ENCODE assay signal across 16 mouse cellular contexts in the genomic region with DNA sequence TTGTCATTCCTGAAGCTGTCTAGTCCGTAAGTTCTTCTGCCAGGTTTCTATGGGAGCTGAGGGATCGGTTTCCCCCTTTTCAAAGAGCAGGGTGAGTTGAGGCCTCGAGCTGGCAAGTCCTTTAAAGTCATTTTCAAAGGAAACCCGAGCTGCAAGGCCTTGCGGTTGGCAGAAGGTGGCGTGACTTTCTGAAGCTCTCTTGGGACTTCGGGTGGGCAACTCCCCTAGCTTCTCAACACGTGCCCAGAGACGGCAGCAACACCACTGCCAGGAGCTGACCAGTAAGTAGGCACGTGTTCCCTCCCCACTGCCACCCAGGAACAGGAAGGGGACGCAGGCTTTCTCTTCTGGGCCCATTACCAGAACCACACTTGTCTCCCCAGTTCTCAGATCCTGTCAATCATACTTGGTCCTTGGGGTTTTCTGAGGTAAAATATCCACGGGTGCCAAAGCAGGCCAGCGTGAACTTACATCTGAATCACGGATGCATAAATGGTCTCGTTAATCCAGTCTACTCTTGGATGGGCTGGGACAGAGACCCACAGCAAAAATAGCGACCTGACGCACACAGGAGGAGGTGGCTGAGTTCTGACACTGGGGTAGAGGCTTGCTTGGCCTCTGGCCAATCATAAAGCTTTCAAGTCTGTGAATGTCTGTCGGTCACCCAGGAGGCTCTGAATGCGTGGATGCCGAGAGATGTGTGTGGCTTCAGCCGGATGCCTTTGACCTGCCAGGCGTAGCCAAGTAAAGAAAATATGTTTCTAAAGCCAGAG. TPM values are rescaled to one million over a fixed set of nuclear protein-coding genes. Genes with fewer than 3 reads are reported as not detected.
DNase-seq lines count a peak whose midpoint lies in the region; ATAC-seq lines count a peak whose summit lies in the region.
"Had no signal": no experiment of that assay in that cellular context is flagged by ENCODE, and none has a peak within 500 bp of the region (broad histone marks: within the 10 kb centered on the region; RNA-seq: fewer than 3 reads in every experiment).

No protein-coding gene starts in this region.

- H3K27me3 ChIP-seq in hindbrain, embryonic 15.5 days: no peaks in the 10 kb centered on the region
- H3K27me3 ChIP-seq in hindbrain, embryonic 10.5 days (ENCODE audit: insufficient read depth, poor library complexity, severe bottlenecking): no peaks in the 10 kb centered on the region
- no peaks in the 10 kb centered on the region for H3K27me3 ChIP-seq in midbrain, embryonic 14.5 days (ENCODE audit: control insufficient read depth, insufficient read depth, low read length)
- H3K27me3 ChIP-seq: embryonic facial prominence, embryonic 13.5 days; liver, embryonic 12.5 days had no signal

- WGBS in hindbrain, embryonic 15.5 days: 56% methylated on average over 22 of the region's 22 CpGs
- 72% methylated on average over 22 of the region's 22 CpGs for WGBS in hindbrain, embryonic 10.5 days
- WGBS in midbrain, embryonic 14.5 days: 29% methylated on average over 22 of the region's 22 CpGs

- H3K4me1 ChIP-seq in hindbrain, embryonic 15.5 days (replicated peaks): no peaks in the 10 kb centered on the region; the same call in 1 of the 2 replicates
- H3K4me1 ChIP-seq in hindbrain, embryonic 10.5 days (replicated peaks): peaks cover 5% of the 10 kb centered on the region; the same call in 1 of the 2 replicates
- peaks cover 7% of the 10 kb centered on the region; the same call in 1 of the 2 replicates for H3K4me1 ChIP-seq in midbrain, embryonic 14.5 days (ENCODE audit: control insufficient read depth, insufficient read depth, low read length)
- H3K4me1 ChIP-seq: liver, embryonic 12.5 days had no signal

- H3K9me3 ChIP-seq in hindbrain, embryonic 15.5 days: no peaks in the 10 kb centered on the region
- H3K9me3 ChIP-seq in hindbrain, embryonic 10.5 days: no peaks in the 10 kb centered on the region
- H3K9me3 ChIP-seq in midbrain, embryonic 14.5 days (ENCODE audit: control insufficient read depth, low read length): no peaks in the 10 kb centered on the region
- H3K9me3 ChIP-seq: embryonic facial prominence, embryonic 13.5 days; liver, embryonic 12.5 days had no signal

- peak; percentile 24 for DNase-seq in cerebellum, adult 9-10 months
- no peak for DNase-seq in cerebellum, adult 11 months
- DNase-seq in hindbrain, embryonic 10.5 days (ENCODE audit: low spot score): no peak
- peak; percentile 71 for DNase-seq in adrenal gland, postnatal 14 days
- peak; percentile 51 for DNase-seq in midbrain, embryonic 14.5 days
- DNase-seq in spleen, adult 12 weeks (ENCODE audit: low spot score): no peak
- no peak for DNase-seq in kidney, postnatal 25 days
- DNase-seq: heart, postnatal 10 days; thymus, postnatal 25 days had no signal

- no peak overlapping the region for H3K27ac ChIP-seq in hindbrain, embryonic 15.5 days (replicated peaks)
- H3K27ac ChIP-seq in hindbrain, embryonic 10.5 days: no peak overlapping the region
- H3K27ac ChIP-seq in midbrain, embryonic 14.5 days (replicated peaks; ENCODE audit: low read depth, low read length): no peak overlapping the region
- H3K27ac ChIP-seq: embryonic facial prominence, embryonic 13.5 days; liver, embryonic 12.5 days; macrophage had no signal

- no peak overlapping the region for H3K9ac ChIP-seq in hindbrain, embryonic 15.5 days
- no peak overlapping the region for H3K9ac ChIP-seq in midbrain, embryonic 14.5 days (replicated peaks; ENCODE audit: low read length)
- H3K9ac ChIP-seq: embryonic facial prominence, embryonic 13.5 days; liver, embryonic 12.5 days had no signal

- H3K4me3 ChIP-seq in hindbrain, embryonic 15.5 days: no peak overlapping the region
- no peak overlapping the region for H3K4me3 ChIP-seq in hindbrain, embryonic 10.5 days
- no peak overlapping the region for H3K4me3 ChIP-seq in midbrain, embryonic 14.5 days (replicated peaks; ENCODE audit: low read depth, low read length)
- H3K4me3 ChIP-seq: embryonic facial prominence, embryonic 13.5 days; liver, embryonic 12.5 days had no signal

- H3K4me2 ChIP-seq in hindbrain, embryonic 15.5 days: no peak overlapping the region
- no peak overlapping the region for H3K4me2 ChIP-seq in midbrain, embryonic 14.5 days (ENCODE audit: low read length)
- H3K4me2 ChIP-seq: embryonic facial prominence, embryonic 13.5 days; liver, embryonic 12.5 days had no signal

- peak; percentile 83 for ATAC-seq in hindbrain, embryonic 15.5 days (ENCODE audit: low FRiP score, low read depth)
- ATAC-seq in midbrain, embryonic 14.5 days (ENCODE audit: low FRiP score, low TSS enrichment): peak; percentile 44; the same call in 1 of the 2 replicates
- ATAC-seq: liver, embryonic 12.5 days had no signal

- H3K36me3 ChIP-seq in hindbrain, embryonic 15.5 days: no peaks in the 10 kb centered on the region
- no peaks in the 10 kb centered on the region for H3K36me3 ChIP-seq in hindbrain, embryonic 10.5 days
- no peaks in the 10 kb centered on the region for H3K36me3 ChIP-seq in midbrain, embryonic 14.5 days (ENCODE audit: control insufficient read depth, insufficient read depth, low read length)

RNA-seq across cellular contexts. Expression of a gene that starts 24.2 kb away (rescaled TPM):
- polyA plus RNA-seq in hindbrain, embryonic 15.5 days (2015; fragmentation: Nextera tagmentation; extraction: Ambion mirVana): not detected in 2 replicates
- polyA plus RNA-seq in hindbrain, embryonic 10.5 days (2016; fragmentation: Nextera tagmentation; extraction: Ambion mirVana): not detected in 2 replicates
- not detected in 2 replicates for total RNA-seq in adrenal gland, postnatal 14 days (2021)
- not detected in 2 replicates for polyA plus RNA-seq in midbrain, embryonic 14.5 days (2014; fragmentation: Nextera tagmentation; extraction: Ambion mirVana)
- total RNA-seq: heart, postnatal 10 days; neutrophil, adult 5-6 weeks had no signal
- polyA plus RNA-seq: C2C12; embryonic facial prominence, embryonic 13.5 days; kidney, embryonic 14.5 days; liver, embryonic 12.5 days; macrophage had no signal

RNA-seq across cellular contexts. Expression of a gene that starts 24.6 kb away (rescaled TPM):
- polyA plus RNA-seq in hindbrain, embryonic 15.5 days (2015; fragmentation: Nextera tagmentation; extraction: Ambion mirVana): 0.41 and 0.72 TPM in 2 replicates
- 0.16 and 0.19 TPM in 2 replicates for polyA plus RNA-seq in hindbrain, embryonic 10.5 days (2016; fragmentation: Nextera tagmentation; extraction: Ambion mirVana)
- total RNA-seq in adrenal gland, postnatal 14 days (2021): 48.4 and 72.0 TPM in 2 replicates
- polyA plus RNA-seq in midbrain, embryonic 14.5 days (2014; fragmentation: Nextera tagmentation; extraction: Ambion mirVana): 0.26 and 0.39 TPM in 2 replicates

RNA-seq across cellular contexts. Expression of a gene that starts 31.9 kb away (rescaled TPM):
- 0.17 TPM in 1 of 2 replicates, not detected in the other for polyA plus RNA-seq in hindbrain, embryonic 15.5 days (2015; fragmentation: Nextera tagmentation; extraction: Ambion mirVana)
- polyA plus RNA-seq in hindbrain, embryonic 10.5 days (2016; fragmentation: Nextera tagmentation; extraction: Ambion mirVana): not detected in 2 replicates
- total RNA-seq in adrenal gland, postnatal 14 days (2021): not detected in 2 replicates
- not detected in 2 replicates for polyA plus RNA-seq in midbrain, embryonic 14.5 days (2014; fragmentation: Nextera tagmentation; extraction: Ambion mirVana)
- total RNA-seq: heart, postnatal 10 days; neutrophil, adult 5-6 weeks had no signal
- polyA plus RNA-seq: C2C12; kidney, embryonic 14.5 days; liver, embryonic 12.5 days; macrophage had no signal

Comparison
In these comparisons a context has a peak if more than half of its experiments do, and no peak if none do; other contexts are left out.
1. DNase-seq: peak in cerebellum, adult 9-10 months (single experiment), adrenal gland, postnatal 14 days (single experiment) and midbrain, embryonic 14.5 days (single experiment); none in cerebellum, adult 11 months (single experiment), hindbrain, embryonic 10.5 days (single experiment), spleen, adult 12 weeks (single experiment) and kidney, postnatal 25 days (0 of 2).